Mouse (Mus musculus): Measurements from ENCODE around the gene Slc17a3. TPM values are rescaled to one million over a fixed set of nuclear protein-coding genes. Genes with fewer than 3 reads are reported as not detected.
A peak's percentile ranks its signal among the peaks of the same experiment; 100 is the strongest.

Slc17a3 gene
- polyA plus RNA-seq, 1 experiment from 2014 or later = not detected

DNA sequence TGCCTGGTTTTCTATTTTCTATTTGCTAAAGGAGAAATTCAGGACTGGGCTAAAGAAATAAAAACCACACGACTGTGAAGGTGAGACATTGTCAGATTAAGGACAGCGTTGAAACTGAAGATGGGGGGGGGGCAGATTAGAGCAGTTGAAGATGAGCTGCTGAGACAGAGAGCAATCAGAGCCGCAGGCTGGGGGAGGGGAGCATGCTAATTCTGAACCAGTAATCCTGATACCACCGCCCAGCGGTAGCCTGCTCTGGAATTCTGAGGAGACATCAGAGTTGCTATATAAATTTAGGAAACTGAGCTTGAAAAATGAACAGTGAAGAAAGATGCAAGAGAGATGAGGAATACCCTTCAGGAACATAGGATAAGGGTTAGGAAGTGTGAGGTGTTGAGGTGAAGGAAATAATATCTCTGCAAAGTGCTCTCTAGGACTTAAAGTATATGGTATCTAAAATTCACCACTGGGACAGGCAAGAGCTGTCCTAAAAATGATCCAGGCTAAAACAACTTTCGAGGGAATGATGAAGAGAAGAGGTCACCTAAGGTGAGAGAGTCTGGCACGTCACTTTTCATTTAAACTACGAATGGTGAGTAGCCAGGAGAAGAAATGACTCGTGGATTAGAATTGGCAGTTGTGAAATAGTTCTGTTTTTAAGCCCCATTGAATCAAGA, 53.5 kb downstream of the Slc17a3 start:
- DNase-seq (ENCODE audit: low spot score, missing footprints) = no peak
- no peaks in the 10 kb centered on the region for H3K36me3 ChIP-seq (ENCODE audit: control insufficient read depth, insufficient read depth, low read length)
- WGBS = 12% methylated on average over 9 of the region's 9 CpGs

DNA sequence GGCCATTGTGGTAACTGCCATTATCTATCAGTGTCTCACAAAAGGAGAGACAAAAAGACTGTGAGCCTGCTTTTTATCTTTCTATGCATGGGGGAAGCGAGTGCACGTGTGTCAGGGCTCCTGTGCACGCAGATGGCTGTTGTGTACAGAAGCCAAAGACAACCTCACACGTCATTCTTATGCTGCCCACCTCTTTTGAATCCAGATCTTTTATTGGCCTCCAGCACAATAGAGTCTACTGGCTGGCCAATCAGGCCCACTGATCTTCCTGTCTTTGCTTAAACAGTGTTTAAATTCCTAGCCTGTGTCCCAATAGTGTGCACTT, 54.0 kb downstream of the Slc17a3 start:
- ATAC-seq (ENCODE audit: low FRiP score) (peak; percentile 95), DNase-seq (ENCODE audit: low spot score, missing footprints) (peak; percentile 95)
- H3K36me3 ChIP-seq (ENCODE audit: control insufficient read depth, insufficient read depth, low read length) = no peaks in the 10 kb centered on the region
- H3K4me1 ChIP-seq (ENCODE audit: control insufficient read depth, insufficient read depth, low read length) = peaks cover 10% of the 10 kb centered on the region
- 15% methylated on average over 4 of the region's 4 CpGs for WGBS
- no peaks in the 10 kb centered on the region for H3K9me3 ChIP-seq (ENCODE audit: control insufficient read depth, low read length)
- no peaks in the 10 kb centered on the region for H3K27me3 ChIP-seq (ENCODE audit: control insufficient read depth, insufficient read depth, low read length)
- H3K4me2 ChIP-seq = no peak overlapping the region
- H3K9ac ChIP-seq (ENCODE audit: low read length) = no peak overlapping the region
- H3K4me3 ChIP-seq (ENCODE audit: low read depth, low read length) = no peak overlapping the region
- no peak overlapping the region for H3K27ac ChIP-seq (ENCODE audit: low read depth, low read length)

More for the DNA sequence above, 53.5 kb downstream of the Slc17a3 start:
- Histone ChIP-seq H3K4me2 (no peak overlapping the region), H3K9me3 (ENCODE audit: control insufficient read depth, low read length) (no peaks in the 10 kb centered on the region), H3K9ac (ENCODE audit: low read length) (no peak overlapping the region), H3K4me1 (ENCODE audit: control insufficient read depth, insufficient read depth, low read length) (peaks cover 7% of the 10 kb centered on the region), H3K27ac (ENCODE audit: low read depth, low read length) (no peak overlapping the region), H3K4me3 (ENCODE audit: low read depth, low read length) (no peak overlapping the region), H3K27me3 (ENCODE audit: control insufficient read depth, insufficient read depth, low read length) (no peaks in the 10 kb centered on the region)
- ATAC-seq (ENCODE audit: low FRiP score) = peak; percentile 67

DNA sequence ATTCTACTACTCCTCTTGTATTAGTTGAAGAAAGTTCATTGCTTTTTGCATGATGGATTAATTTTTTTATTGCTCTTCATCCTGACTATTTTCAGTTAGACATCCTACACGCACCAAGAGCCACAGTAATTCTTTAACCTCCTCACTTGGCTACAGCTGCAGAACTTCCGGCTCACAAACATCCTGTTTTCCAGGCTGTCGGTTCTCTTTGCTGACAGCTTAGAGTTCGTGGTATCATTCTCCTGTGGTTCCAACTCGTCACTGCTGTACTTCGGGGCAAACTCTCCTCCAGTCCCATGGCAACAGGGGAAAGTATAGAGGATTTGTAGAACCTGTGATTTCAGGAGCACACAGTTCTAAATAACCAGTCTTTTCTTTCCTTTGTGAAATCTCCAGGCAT, 59.0 kb downstream of the Slc17a3 start:
- ATAC-seq (ENCODE audit: low FRiP score) (no peak), DNase-seq (ENCODE audit: low spot score, missing footprints) (no peak)
- WGBS = 55% methylated on average over 6 of the region's 6 CpGs
- Histone ChIP-seq H3K36me3 (ENCODE audit: control insufficient read depth, insufficient read depth, low read length) (no peaks in the 10 kb centered on the region), H3K4me1 (ENCODE audit: control insufficient read depth, insufficient read depth, low read length) (peaks cover 4% of the 10 kb centered on the region; the same call in 1 of the 2 replicates), H3K27me3 (ENCODE audit: control insufficient read depth, insufficient read depth, low read length) (no peaks in the 10 kb centered on the region), H3K4me3 (ENCODE audit: low read depth, low read length) (no peak overlapping the region), H3K9ac (ENCODE audit: low read length) (no peak overlapping the region), H3K4me2 (no peak overlapping the region), H3K9me3 (ENCODE audit: control insufficient read depth, low read length) (no peaks in the 10 kb centered on the region), H3K27ac (ENCODE audit: low read depth, low read length) (no peak overlapping the region)

DNA sequence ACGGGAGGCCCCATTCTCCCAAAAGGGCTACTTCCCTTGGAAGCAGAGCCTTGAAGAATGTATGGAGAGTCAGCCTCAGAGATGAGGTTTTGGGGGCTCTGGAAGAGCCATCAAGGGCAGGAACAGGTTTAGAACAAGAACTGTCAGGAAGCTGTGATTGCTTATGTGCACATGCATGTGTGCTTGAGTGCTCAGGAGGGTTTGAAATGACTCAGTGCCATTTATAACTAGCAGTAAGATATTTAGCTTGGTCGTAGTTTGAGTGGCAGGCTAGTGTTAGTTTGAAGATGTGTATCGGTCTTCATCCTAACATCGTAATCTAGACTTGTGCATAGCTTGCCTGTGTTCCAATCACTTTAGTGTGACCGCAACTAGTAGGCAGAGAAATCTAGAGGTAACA, 67.7 kb downstream of the Slc17a3 start:
- Histone ChIP-seq H3K4me1 (ENCODE audit: control insufficient read depth, insufficient read depth, low read length) (no peaks in the 10 kb centered on the region), H3K9ac (ENCODE audit: low read length) (no peak overlapping the region), H3K27me3 (ENCODE audit: control insufficient read depth, insufficient read depth, low read length) (no peaks in the 10 kb centered on the region), H3K4me2 (no peak overlapping the region), H3K4me3 (ENCODE audit: low read depth, low read length) (no peak overlapping the region), H3K27ac (ENCODE audit: low read depth, low read length) (no peak overlapping the region), H3K9me3 (ENCODE audit: control insufficient read depth, low read length) (no peaks in the 10 kb centered on the region), H3K36me3 (ENCODE audit: control insufficient read depth, insufficient read depth, low read length) (no peaks in the 10 kb centered on the region)
- WGBS = 94% methylated on average over 5 of the region's 5 CpGs
- ATAC-seq (ENCODE audit: low FRiP score) = no peak
- DNase-seq (ENCODE audit: low spot score, missing footprints) = no peak

DNA sequence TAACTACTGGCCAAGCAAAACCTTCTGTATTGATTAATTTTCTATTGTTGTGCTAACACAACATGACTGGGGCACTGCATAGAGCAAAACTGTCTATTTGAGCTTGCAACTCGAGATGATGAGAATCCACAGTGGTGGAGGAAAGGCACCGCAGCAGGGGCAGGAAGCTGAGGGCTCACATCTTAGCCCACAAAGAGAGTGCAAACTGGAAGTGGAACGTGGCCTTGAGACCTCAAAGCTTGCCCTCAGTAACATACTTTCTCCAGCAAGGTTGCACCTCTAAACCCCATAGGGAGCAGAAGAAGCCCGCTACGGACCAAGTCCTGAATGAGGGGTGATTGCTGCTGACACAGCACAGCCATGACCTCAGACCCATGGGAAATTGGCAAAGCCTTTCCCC, 70.9 kb downstream of the Slc17a3 start:
- DNase-seq (ENCODE audit: low spot score, missing footprints) (no peak), ATAC-seq (ENCODE audit: low FRiP score) (no peak)
- Histone ChIP-seq H3K4me2 (no peak overlapping the region), H3K36me3 (ENCODE audit: control insufficient read depth, insufficient read depth, low read length) (no peaks in the 10 kb centered on the region), H3K27ac (ENCODE audit: low read depth, low read length) (no peak overlapping the region), H3K9me3 (ENCODE audit: control insufficient read depth, low read length) (no peaks in the 10 kb centered on the region), H3K27me3 (ENCODE audit: control insufficient read depth, insufficient read depth, low read length) (no peaks in the 10 kb centered on the region), H3K4me1 (ENCODE audit: control insufficient read depth, insufficient read depth, low read length) (peaks cover 2% of the 10 kb centered on the region; the same call in 1 of the 2 replicates), H3K9ac (ENCODE audit: low read length) (no peak overlapping the region), H3K4me3 (ENCODE audit: low read depth, low read length) (no peak overlapping the region)
- 86% methylated on average over 5 of the region's 5 CpGs for WGBS

Other genes with a start within 250 kb of the Slc17a3 start
- 1.6 and 1.7 TPM in 2 replicates for gene Hist1h2be, start 218.3 kb upstream of the Slc17a3 start, polyA plus RNA-seq (2014; fragmentation: Nextera tagmentation; extraction: Ambion mirVana)
- gene Hist1h1e, start 216.9 kb upstream of the Slc17a3 start, polyA plus RNA-seq (2014; fragmentation: Nextera tagmentation; extraction: Ambion mirVana) = 24.8 and 28.9 TPM in 2 replicates
- gene Hist1h2ac, start 155.5 kb upstream of the Slc17a3 start, polyA plus RNA-seq (2014; fragmentation: Nextera tagmentation; extraction: Ambion mirVana) = 0.83 and 1.1 TPM in 2 replicates
- 25.3 and 25.7 TPM in 2 replicates for gene Hist1h2bc, start 155.2 kb upstream of the Slc17a3 start, polyA plus RNA-seq (2014; fragmentation: Nextera tagmentation; extraction: Ambion mirVana)
- gene Hist1h1t, start 143.6 kb upstream of the Slc17a3 start, polyA plus RNA-seq (2014; fragmentation: Nextera tagmentation; extraction: Ambion mirVana) = not detected in 2 replicates
- gene Hist1h4c, start 141.0 kb upstream of the Slc17a3 start, polyA plus RNA-seq (2014; fragmentation: Nextera tagmentation; extraction: Ambion mirVana) = 5.3 and 6.4 TPM in 2 replicates
- gene Hfe, start 128.6 kb upstream of the Slc17a3 start, polyA plus RNA-seq (2014; fragmentation: Nextera tagmentation; extraction: Ambion mirVana) = 2.7 and 3.3 TPM in 2 replicates
- 13.5 and 14.0 TPM in 2 replicates for gene Hist1h1c, start 100.6 kb upstream of the Slc17a3 start, polyA plus RNA-seq (2014; fragmentation: Nextera tagmentation; extraction: Ambion mirVana)
- gene Hist1h3c, start 93.8 kb upstream of the Slc17a3 start, polyA plus RNA-seq (2014; fragmentation: Nextera tagmentation; extraction: Ambion mirVana) = 8.6 and 9.2 TPM in 2 replicates
- 2.1 and 2.4 TPM in 2 replicates for gene Hist1h2bb, start 92.7 kb upstream of the Slc17a3 start, polyA plus RNA-seq (2014; fragmentation: Nextera tagmentation; extraction: Ambion mirVana)
- gene Hist1h2ab, start 88.3 kb upstream of the Slc17a3 start, polyA plus RNA-seq (2014; fragmentation: Nextera tagmentation; extraction: Ambion mirVana) = 42.8 and 57.5 TPM in 2 replicates
- gene Hist1h3b, start 87.2 kb upstream of the Slc17a3 start, polyA plus RNA-seq (2014; fragmentation: Nextera tagmentation; extraction: Ambion mirVana) = 7.5 and 13.2 TPM in 2 replicates
- 3.9 and 5.5 TPM in 2 replicates for gene Hist1h4b, start 82.4 kb upstream of the Slc17a3 start, polyA plus RNA-seq (2014; fragmentation: Nextera tagmentation; extraction: Ambion mirVana)
- gene Hist1h4a, start 78.2 kb upstream of the Slc17a3 start, polyA plus RNA-seq (2014; fragmentation: Nextera tagmentation; extraction: Ambion mirVana) = 0.49 and 0.55 TPM in 2 replicates
- 3.0 and 5.1 TPM in 2 replicates for gene Hist1h3a, start 77.0 kb upstream of the Slc17a3 start, polyA plus RNA-seq (2014; fragmentation: Nextera tagmentation; extraction: Ambion mirVana)
- 3.5 and 3.7 TPM in 2 replicates for gene Hist1h1a, start 75.8 kb upstream of the Slc17a3 start, polyA plus RNA-seq (2014; fragmentation: Nextera tagmentation; extraction: Ambion mirVana)
- gene Trim38, start 69.5 kb upstream of the Slc17a3 start, polyA plus RNA-seq (2014; fragmentation: Nextera tagmentation; extraction: Ambion mirVana) = not detected in 2 replicates
- not detected in 2 replicates for gene Slc17a2, start 32.4 kb upstream of the Slc17a3 start, polyA plus RNA-seq (2014; fragmentation: Nextera tagmentation; extraction: Ambion mirVana)
- gene Slc17a1, start 28.3 kb downstream of the Slc17a3 start, polyA plus RNA-seq (2014; fragmentation: Nextera tagmentation; extraction: Ambion mirVana) = 0.08 TPM in 1 of 2 replicates, not detected in the other
- gene Slc17a4, start 75.6 kb downstream of the Slc17a3 start, polyA plus RNA-seq (2014; fragmentation: Nextera tagmentation; extraction: Ambion mirVana) = not detected in 2 replicates
- not detected in 2 replicates for gene Hist1h2ba, start 94.7 kb downstream of the Slc17a3 start, polyA plus RNA-seq (2014; fragmentation: Nextera tagmentation; extraction: Ambion mirVana)
- gene Hist1h2aa, start 95.0 kb downstream of the Slc17a3 start, polyA plus RNA-seq (2014; fragmentation: Nextera tagmentation; extraction: Ambion mirVana) = not detected in 2 replicates
- 0.56 TPM in 1 of 2 replicates, not detected in the other for gene Scgn, start 151.8 kb downstream of the Slc17a3 start, polyA plus RNA-seq (2014; fragmentation: Nextera tagmentation; extraction: Ambion mirVana)